Mouse (Mus musculus) hindbrain, postnatal 0 days (tissue): ENCODE measurements around the gene Cdc42ep4. TPM values are rescaled to one million over a fixed set of nuclear protein-coding genes. Genes with fewer than 3 reads are reported as not detected.

Experiments used
- ATAC-seq: fragments of 200-750 bp; cut with Nextera tagmentation; 2 replicates; pipeline ENCODE4 v1.8.0; 2017; ENCODE audit warnings: mild to moderate bottlenecking, moderate TSS enrichment, moderate library complexity
- DNase-seq: peaks from one replicate; pipeline ENCODE4 v3.0.0-alpha.2; 2015; ENCODE audit warnings: low spot score
- H3K27ac ChIP-seq: fragments of 300-500 bp; sonication (generic); 2 replicates; pipeline ENCODE4 v1.5.1; 2014; ENCODE audit warnings: mild to moderate bottlenecking
- H3K27me3 ChIP-seq: fragments of 300-500 bp; sonication (generic); 2 replicates; pipeline ENCODE4 v1.6.1; 2014; ENCODE audit warnings: low read length, mixed read lengths; ENCODE audit not compliant: insufficient read depth
- H3K36me3 ChIP-seq: fragments of 300-500 bp; sonication (generic); 2 replicates; pipeline ENCODE4 v1.6.1; 2014; ENCODE audit warnings: low read length, mixed read lengths; ENCODE audit not compliant: insufficient read depth
- H3K4me1 ChIP-seq: fragments of 300-500 bp; sonication (generic); 2 replicates; pipeline ENCODE4 v1.6.1; 2014; ENCODE audit warnings: antibody characterized with exemption, low read length, mixed read lengths; ENCODE audit not compliant: insufficient read depth
- H3K4me2 ChIP-seq: fragments of 300-500 bp; sonication (generic); 2 replicates; pipeline ENCODE4 v1.6.1; 2014; ENCODE audit warnings: low read depth, mild to moderate bottlenecking, low read length, moderate library complexity, mixed read lengths
- H3K4me3 ChIP-seq: fragments of 300-500 bp; sonication (generic); 2 replicates; pipeline ENCODE4 v1.5.1; 2014; ENCODE audit warnings: low read length
- H3K9ac ChIP-seq: fragments of 300-500 bp; sonication (generic); replicated peaks from 2 replicates; pipeline ENCODE4 v1.6.1; 2014; ENCODE audit warnings: mild to moderate bottlenecking, low read length, moderate library complexity, mixed read lengths
- H3K9me3 ChIP-seq: fragments of 300-500 bp; sonication (generic); 2 replicates; pipeline ENCODE4 v1.6.1; 2016; ENCODE audit warnings: low read length, mixed read lengths
- CTCF ChIP-seq: IDR thresholded peaks from 2 replicates; pipeline ENCODE4 v1.5.1; 2016; ENCODE audit warnings: antibody characterized with exemption, control low read depth, low read depth
- WGBS: fragments of 180-500 bp; shearing (Covaris S2); extraction: QIAGEN DNeasy Blood & Tissue Kit; methylation state at CpG from one replicate; pipeline ENCODE4 v1.1.7; 2014; 5-methylcytosine and 5-hydroxymethylcytosine counted together
- polyA plus RNA-seq: library from polyadenylated mRNA; unstranded; fragments of >200 nt; fragmentation: Nextera tagmentation; extraction: Ambion mirVana; gene quantifications from 2 replicates; pipeline ENCODE4 v1.2.1, GENCODE M21; 2015
- total RNA-seq: library from RNA; depleted of rRNA; stranded (reverse); fragments of >200 nt; gene quantifications from 2 replicates; pipeline ENCODE4 v1.2.3, GENCODE M21; 2014

Gene Cdc42ep4
- total and polyA plus RNA-seq, 2 experiments from 2014 or later = 55.7 to 116 TPM

GRCm38 (mm10) chr11:113742998-113743397 is 8.7 kb downstream of the Cdc42ep4 start:
- H3K4me1 ChIP-seq = peaks cover 10% of the 10 kb centered on the region; the same call in 1 of the 2 replicates
- peaks cover 6% of the 10 kb centered on the region; the same call in 1 of the 2 replicates for H3K36me3 ChIP-seq
- no peak overlapping the region for H3K27ac ChIP-seq
- ATAC-seq (no peak), DNase-seq (no peak)
- TF ChIP-seq CTCF = peak; percentile 49
- H3K9ac ChIP-seq = no peak overlapping the region
- H3K27me3 ChIP-seq = no peaks in the 10 kb centered on the region
- no peak overlapping the region for H3K4me3 ChIP-seq
- no peak overlapping the region for H3K4me2 ChIP-seq
- WGBS = 93% methylated on average over 1 of the region's 1 CpGs
- no peaks in the 10 kb centered on the region for H3K9me3 ChIP-seq

- H3K4me3 ChIP-seq = no peak overlapping the region
- WGBS = 84% methylated on average over 7 of the region's 7 CpGs
- H3K27ac ChIP-seq = no peak overlapping the region
- ATAC-seq (no peak), DNase-seq (no peak)
- no peak for TF ChIP-seq CTCF
- H3K4me2 ChIP-seq = no peak overlapping the region
- H3K36me3 ChIP-seq = peaks cover 6% of the 10 kb centered on the region; the same call in 1 of the 2 replicates
- H3K9ac ChIP-seq = no peak overlapping the region
- peaks cover 10% of the 10 kb centered on the region; the same call in 1 of the 2 replicates for H3K4me1 ChIP-seq
- H3K27me3 ChIP-seq = no peaks in the 10 kb centered on the region
- no peaks in the 10 kb centered on the region for H3K9me3 ChIP-seq
These were observed 11.6 kb downstream of the Cdc42ep4 start for GRCm38 (mm10) chr11:113740100-113740499.

- Histone ChIP-seq H3K9ac (no peak overlapping the region), H3K9me3 (no peaks in the 10 kb centered on the region), H3K4me2 (no peak overlapping the region), H3K27me3 (no peaks in the 10 kb centered on the region), H3K27ac (no peak overlapping the region), H3K4me3 (no peak overlapping the region), H3K4me1 (peaks cover 13% of the 10 kb centered on the region; the same call in 1 of the 2 replicates), H3K36me3 (peaks cover 6% of the 10 kb centered on the region; the same call in 1 of the 2 replicates)
- 76% methylated on average over 8 of the region's 8 CpGs for WGBS
- ATAC-seq (no peak), DNase-seq (no peak)
- TF ChIP-seq CTCF = no peak
These were observed 12.5 kb downstream of the Cdc42ep4 start for GRCm38 (mm10) chr11:113739213-113739612.

- Histone ChIP-seq H3K4me3 (no peak overlapping the region), H3K27me3 (no peaks in the 10 kb centered on the region), H3K4me1 (peaks cover 13% of the 10 kb centered on the region; the same call in 1 of the 2 replicates), H3K36me3 (peaks cover 5% of the 10 kb centered on the region; the same call in 1 of the 2 replicates), H3K4me2 (no peak overlapping the region), H3K9me3 (no peaks in the 10 kb centered on the region), H3K27ac (no peak overlapping the region), H3K9ac (no peak overlapping the region)
- no peak for TF ChIP-seq CTCF
- 70% methylated on average over 8 of the region's 8 CpGs for WGBS
- no peak for DNase-seq
- no peak for ATAC-seq
These were observed 13.8 kb downstream of the Cdc42ep4 start for GRCm38 (mm10) chr11:113737912-113738311.

- no peak overlapping the region for H3K9ac ChIP-seq
- ATAC-seq = no peak
- no peak overlapping the region for H3K4me2 ChIP-seq
- no peak for TF ChIP-seq CTCF
- H3K36me3 ChIP-seq = peaks cover under 1% of the 10 kb centered on the region; the same call in 1 of the 2 replicates
- no peak overlapping the region for H3K27ac ChIP-seq
- H3K9me3 ChIP-seq = no peaks in the 10 kb centered on the region
- H3K4me3 ChIP-seq = no peak overlapping the region
- no peak for DNase-seq
- no peaks in the 10 kb centered on the region for H3K27me3 ChIP-seq
- H3K4me1 ChIP-seq = peaks cover 13% of the 10 kb centered on the region; the same call in 1 of the 2 replicates
- 87% methylated on average over 3 of the region's 3 CpGs for WGBS
These were observed 14.2 kb downstream of the Cdc42ep4 start for GRCm38 (mm10) chr11:113737553-113737854.

- TF ChIP-seq CTCF = no peak
- peaks cover 13% of the 10 kb centered on the region; the same call in 1 of the 2 replicates for H3K4me1 ChIP-seq
- no peaks in the 10 kb centered on the region for H3K27me3 ChIP-seq
- DNase-seq (no peak), ATAC-seq (no peak)
- H3K36me3 ChIP-seq = no peaks in the 10 kb centered on the region
- no peak overlapping the region for H3K4me2 ChIP-seq
- H3K4me3 ChIP-seq = no peak overlapping the region
- no peak overlapping the region for H3K27ac ChIP-seq
- 71% methylated on average over 11 of the region's 11 CpGs for WGBS
- H3K9me3 ChIP-seq = no peaks in the 10 kb centered on the region
- H3K9ac ChIP-seq = no peak overlapping the region
These were observed 14.7 kb downstream of the Cdc42ep4 start for GRCm38 (mm10) chr11:113736848-113737552.

GRCm38 (mm10) chr11:113735151-113735550 is 16.5 kb downstream of the Cdc42ep4 start:
- Histone ChIP-seq H3K27me3 (no peaks in the 10 kb centered on the region), H3K9me3 (no peaks in the 10 kb centered on the region), H3K36me3 (no peaks in the 10 kb centered on the region), H3K9ac (no peak overlapping the region), H3K27ac (no peak overlapping the region), H3K4me3 (no peak overlapping the region), H3K4me2 (no peak overlapping the region), H3K4me1 (peaks cover 13% of the 10 kb centered on the region; the same call in 1 of the 2 replicates)
- ATAC-seq (no peak), DNase-seq (no peak)
- WGBS = 79% methylated on average over 6 of the region's 6 CpGs
- TF ChIP-seq CTCF = no peak
